Mouse (Mus musculus): ENCODE measurements around the gene Rab5b. TPM values are rescaled to one million over a fixed set of nuclear protein-coding genes. Genes with fewer than 3 reads are reported as not detected.
A peak's percentile ranks its signal among the peaks of the same experiment; 100 is the strongest.

Rab5b gene
- polyA plus RNA-seq, 1 experiment from 2014 or later: 38.6 TPM

GRCm38 (mm10) chr10:128659490-128659889 lies 36.6 kb downstream of the Rab5b start:
- H3K9ac ChIP-seq (ENCODE audit: low read depth, low read length): no peak overlapping the region
- H3K27me3 ChIP-seq (ENCODE audit: control insufficient read depth, insufficient read depth, low read depth, low read length): no peaks in the 10 kb centered on the region
- H3K27ac ChIP-seq (ENCODE audit: low read length): no peak overlapping the region
- H3K36me3 ChIP-seq (ENCODE audit: control insufficient read depth, insufficient read depth): no peaks in the 10 kb centered on the region
- no peak overlapping the region for H3K4me2 ChIP-seq (ENCODE audit: low read depth, low read length)
- no peaks in the 10 kb centered on the region for H3K9me3 ChIP-seq (replicated peaks; ENCODE audit: control insufficient read depth, low read length)
- WGBS (ENCODE audit: insufficient replicate concordance): 51% methylated on average over 9 of the region's 9 CpGs
- ATAC-seq (ENCODE audit: low read depth): no peak
- no peak overlapping the region for H3K4me3 ChIP-seq (ENCODE audit: low read depth, low read length)
- peaks cover 24% of the 10 kb centered on the region for H3K4me1 ChIP-seq (ENCODE audit: control insufficient read depth, low read depth, low read length)

- Histone ChIP-seq H3K4me1 (ENCODE audit: control insufficient read depth, low read depth, low read length) (peaks cover 12% of the 10 kb centered on the region), H3K9ac (ENCODE audit: low read depth, low read length) (no peak overlapping the region), H3K9me3 (replicated peaks; ENCODE audit: control insufficient read depth, low read length) (no peaks in the 10 kb centered on the region), H3K4me3 (ENCODE audit: low read depth, low read length) (no peak overlapping the region), H3K36me3 (ENCODE audit: control insufficient read depth, insufficient read depth) (no peaks in the 10 kb centered on the region), H3K27me3 (ENCODE audit: control insufficient read depth, insufficient read depth, low read depth, low read length) (no peaks in the 10 kb centered on the region), H3K27ac (ENCODE audit: low read length) (no peak overlapping the region), H3K4me2 (ENCODE audit: low read depth, low read length) (no peak overlapping the region)
- no peak for ATAC-seq (ENCODE audit: low read depth)
- WGBS (ENCODE audit: insufficient replicate concordance): 51% methylated on average over 9 of the region's 9 CpGs
These were observed 38.2 kb downstream of the Rab5b start for GRCm38 (mm10) chr10:128657844-128658243.

GRCm38 (mm10) chr10:128656731-128657130 lies 39.3 kb downstream of the Rab5b start:
- no peak overlapping the region for H3K4me3 ChIP-seq (ENCODE audit: low read depth, low read length)
- 59% methylated on average over 1 of the region's 1 CpGs for WGBS (ENCODE audit: insufficient replicate concordance)
- no peaks in the 10 kb centered on the region for H3K27me3 ChIP-seq (ENCODE audit: control insufficient read depth, insufficient read depth, low read depth, low read length)
- H3K4me1 ChIP-seq (ENCODE audit: control insufficient read depth, low read depth, low read length): peaks cover 9% of the 10 kb centered on the region
- no peak overlapping the region for H3K4me2 ChIP-seq (ENCODE audit: low read depth, low read length)
- H3K9me3 ChIP-seq (replicated peaks; ENCODE audit: control insufficient read depth, low read length): no peaks in the 10 kb centered on the region
- no peak for ATAC-seq (ENCODE audit: low read depth)
- H3K9ac ChIP-seq (ENCODE audit: low read depth, low read length): no peak overlapping the region
- H3K27ac ChIP-seq (ENCODE audit: low read length): no peak overlapping the region
- H3K36me3 ChIP-seq (ENCODE audit: control insufficient read depth, insufficient read depth): no peaks in the 10 kb centered on the region

GRCm38 (mm10) chr10:128655254-128655653 lies 40.8 kb downstream of the Rab5b start:
- ATAC-seq (ENCODE audit: low read depth): peak; percentile 74
- Histone ChIP-seq H3K4me2 (ENCODE audit: low read depth, low read length) (no peak overlapping the region), H3K27me3 (ENCODE audit: control insufficient read depth, insufficient read depth, low read depth, low read length) (no peaks in the 10 kb centered on the region), H3K4me3 (ENCODE audit: low read depth, low read length) (no peak overlapping the region), H3K9me3 (replicated peaks; ENCODE audit: control insufficient read depth, low read length) (no peaks in the 10 kb centered on the region), H3K27ac (ENCODE audit: low read length) (no peak overlapping the region), H3K4me1 (ENCODE audit: control insufficient read depth, low read depth, low read length) (peaks cover 9% of the 10 kb centered on the region), H3K9ac (ENCODE audit: low read depth, low read length) (no peak overlapping the region), H3K36me3 (ENCODE audit: control insufficient read depth, insufficient read depth) (no peaks in the 10 kb centered on the region)
- 28% methylated on average over 3 of the region's 3 CpGs for WGBS (ENCODE audit: insufficient replicate concordance)

- whole genome bisulfite sequencing (ENCODE audit: insufficient replicate concordance): 52% methylated on average over 4 of the region's 4 CpGs
- no peaks in the 10 kb centered on the region for H3K36me3 ChIP-seq (ENCODE audit: control insufficient read depth, insufficient read depth)
- H3K9me3 ChIP-seq (replicated peaks; ENCODE audit: control insufficient read depth, low read length): no peaks in the 10 kb centered on the region
- no peak overlapping the region for H3K27ac ChIP-seq (ENCODE audit: low read length)
- ATAC-seq (ENCODE audit: low read depth): peak; percentile 21; the same call in 1 of the 2 replicates
- H3K4me2 ChIP-seq (ENCODE audit: low read depth, low read length): no peak overlapping the region
- peaks cover 9% of the 10 kb centered on the region for H3K4me1 ChIP-seq (ENCODE audit: control insufficient read depth, low read depth, low read length)
- no peaks in the 10 kb centered on the region for H3K27me3 ChIP-seq (ENCODE audit: control insufficient read depth, insufficient read depth, low read depth, low read length)
- no peak overlapping the region for H3K4me3 ChIP-seq (ENCODE audit: low read depth, low read length)
- H3K9ac ChIP-seq (ENCODE audit: low read depth, low read length): no peak overlapping the region
These were observed 42.2 kb downstream of the Rab5b start for GRCm38 (mm10) chr10:128653866-128654265.

- Histone ChIP-seq H3K36me3 (ENCODE audit: control insufficient read depth, insufficient read depth) (no peaks in the 10 kb centered on the region), H3K27me3 (ENCODE audit: control insufficient read depth, insufficient read depth, low read depth, low read length) (peaks cover 42% of the 10 kb centered on the region), H3K9me3 (replicated peaks; ENCODE audit: control insufficient read depth, low read length) (no peaks in the 10 kb centered on the region), H3K4me1 (ENCODE audit: control insufficient read depth, low read depth, low read length) (no peaks in the 10 kb centered on the region; the same call in 1 of the 2 replicates), H3K4me3 (ENCODE audit: low read depth, low read length) (no peak overlapping the region), H3K9ac (ENCODE audit: low read depth, low read length) (no peak overlapping the region), H3K4me2 (ENCODE audit: low read depth, low read length) (peak overlapping the region; percentile 62), H3K27ac (ENCODE audit: low read length) (no peak overlapping the region)
- peak; percentile 28; the same call in 1 of the 2 replicates for ATAC-seq (ENCODE audit: low read depth)
- WGBS (ENCODE audit: insufficient replicate concordance): 23% methylated on average over 9 of the region's 13 CpGs
These were observed 49.6 kb downstream of the Rab5b start for GRCm38 (mm10) chr10:128646139-128647089.

- Histone ChIP-seq H3K4me3 (ENCODE audit: low read depth, low read length) (peak within 1 kb of the TSS; percentile 49), H3K27me3 (ENCODE audit: control insufficient read depth, insufficient read depth, low read depth, low read length) (peaks cover 42% of the 10 kb centered on the region), H3K36me3 (ENCODE audit: control insufficient read depth, insufficient read depth) (no peaks in the 10 kb centered on the region), H3K9ac (ENCODE audit: low read depth, low read length) (0 out of 2 replicates have a peak within 1 kb of the TSS, but pooled peaks have one; percentile 34), H3K9me3 (replicated peaks; ENCODE audit: control insufficient read depth, low read length) (no peaks in the 10 kb centered on the region), H3K4me2 (ENCODE audit: low read depth, low read length) (peak within 1 kb of the TSS; percentile 62), H3K27ac (ENCODE audit: low read length) (no peak within 1 kb of the TSS), H3K4me1 (ENCODE audit: control insufficient read depth, low read depth, low read length) (no peaks in the 10 kb centered on the region; the same call in 1 of the 2 replicates)
- 6% methylated on average over 35 of the region's 36 CpGs for WGBS (ENCODE audit: insufficient replicate concordance)
- peak; percentile 23 for ATAC-seq (ENCODE audit: low read depth)
These were observed 50.7 kb downstream of the Rab5b start, which contains the start of gene Ikzf4 for GRCm38 (mm10) chr10:128645111-128646011. Gene Ikzf4, minus strand, starts transcription at chr10:128645991.

GRCm38 (mm10) chr10:128642749-128643148 lies 53.3 kb downstream of the Rab5b start:
- no peaks in the 10 kb centered on the region for H3K36me3 ChIP-seq (ENCODE audit: control insufficient read depth, insufficient read depth)
- no peak overlapping the region for H3K9ac ChIP-seq (ENCODE audit: low read depth, low read length)
- WGBS (ENCODE audit: insufficient replicate concordance): 67% methylated on average over 6 of the region's 6 CpGs
- no peak for ATAC-seq (ENCODE audit: low read depth)
- no peak overlapping the region for H3K4me2 ChIP-seq (ENCODE audit: low read depth, low read length)
- H3K27me3 ChIP-seq (ENCODE audit: control insufficient read depth, insufficient read depth, low read depth, low read length): peaks cover 42% of the 10 kb centered on the region
- H3K4me1 ChIP-seq (ENCODE audit: control insufficient read depth, low read depth, low read length): no peaks in the 10 kb centered on the region; the same call in 1 of the 2 replicates
- H3K4me3 ChIP-seq (ENCODE audit: low read depth, low read length): no peak overlapping the region
- H3K9me3 ChIP-seq (replicated peaks; ENCODE audit: control insufficient read depth, low read length): no peaks in the 10 kb centered on the region
- no peak overlapping the region for H3K27ac ChIP-seq (ENCODE audit: low read length)
